Mouse (Mus musculus): ENCODE results near the gene Sulf2.

Sulf2 gene

DNA sequence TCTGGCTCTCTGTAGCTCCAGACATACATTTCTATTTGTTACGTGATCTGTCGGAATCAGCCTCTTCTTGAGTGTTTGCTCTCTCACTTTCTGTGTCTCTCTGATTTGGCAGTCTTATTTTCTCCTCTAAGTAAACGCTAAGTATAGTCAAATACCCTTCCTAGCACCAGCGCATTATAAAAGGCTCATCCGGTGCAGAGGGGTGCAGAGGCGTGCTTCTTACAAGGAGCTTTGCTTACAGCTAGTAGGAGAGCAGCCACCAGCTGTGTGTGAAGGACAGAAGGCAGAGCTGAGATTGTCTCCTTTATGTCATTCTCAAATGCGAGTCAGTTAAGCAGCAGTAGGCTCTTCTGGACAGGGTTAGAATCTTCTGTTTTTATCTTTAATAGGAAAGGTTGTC lies 103.5 kb downstream of the Sulf2 start:
- DNase-seq (ENCODE audit: low spot score) = no peak

DNA sequence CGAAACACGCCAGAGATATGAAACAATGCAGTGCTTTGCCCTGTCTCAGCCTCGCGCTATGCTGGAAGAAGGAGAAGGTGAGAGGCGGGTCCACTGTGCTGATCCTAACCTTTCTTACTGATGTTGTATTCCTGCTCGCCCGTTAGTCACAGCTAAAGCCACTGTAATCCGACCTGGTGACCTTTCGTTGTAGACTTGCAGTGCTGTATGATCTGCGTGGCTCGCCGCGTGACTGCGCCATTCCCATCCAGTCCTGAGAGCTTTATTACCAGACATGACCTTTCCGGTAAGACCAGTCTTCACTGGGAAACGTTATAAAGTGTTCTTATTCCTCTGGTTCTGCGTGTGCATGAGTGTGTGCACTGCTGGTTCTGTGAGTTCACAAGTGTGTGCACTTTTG lies 104.0 kb downstream of the Sulf2 start:
- DNase-seq (ENCODE audit: low spot score) = no peak

DNA sequence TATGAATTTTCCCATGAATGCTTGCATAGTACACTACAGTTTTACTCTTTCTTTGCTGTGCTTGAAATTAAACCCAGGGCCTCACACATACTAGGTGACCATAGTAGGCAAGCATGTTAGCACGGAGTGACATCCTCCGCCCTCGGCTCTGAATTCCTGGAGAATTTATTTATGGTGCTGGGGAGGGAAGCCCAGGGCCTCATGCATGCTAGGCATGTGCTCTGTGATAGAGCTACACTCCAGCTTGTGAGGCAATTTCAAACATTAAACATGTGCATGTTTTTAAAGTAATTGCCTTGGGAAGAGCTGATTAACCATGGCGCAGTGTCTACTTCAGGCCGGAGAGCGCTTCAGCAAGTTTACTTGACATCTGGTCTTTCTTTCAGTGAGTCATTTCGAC lies 106.6 kb downstream of the Sulf2 start:
- DNase-seq (ENCODE audit: low spot score) = no peak

DNA sequence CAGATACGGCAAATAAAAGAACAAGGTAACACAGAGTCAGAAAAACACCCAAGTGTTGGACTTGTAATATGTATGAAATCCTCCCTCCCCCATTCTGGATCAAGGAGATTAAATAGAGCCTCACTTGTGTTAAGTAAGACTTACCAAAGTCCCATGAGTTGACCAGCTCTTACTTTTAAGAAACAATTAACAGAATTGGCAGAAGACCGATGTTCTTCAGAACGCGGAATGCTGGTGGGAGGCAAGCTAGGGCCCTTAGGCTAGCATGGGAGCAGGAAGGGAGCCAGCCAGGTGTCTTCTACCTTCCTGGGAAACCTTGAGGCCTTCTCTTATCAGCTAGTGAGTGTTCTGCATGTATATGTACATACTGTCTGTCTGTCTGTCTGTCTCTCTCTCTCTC lies 107.5 kb downstream of the Sulf2 start:
- no peak for DNase-seq (ENCODE audit: low spot score)

DNA sequence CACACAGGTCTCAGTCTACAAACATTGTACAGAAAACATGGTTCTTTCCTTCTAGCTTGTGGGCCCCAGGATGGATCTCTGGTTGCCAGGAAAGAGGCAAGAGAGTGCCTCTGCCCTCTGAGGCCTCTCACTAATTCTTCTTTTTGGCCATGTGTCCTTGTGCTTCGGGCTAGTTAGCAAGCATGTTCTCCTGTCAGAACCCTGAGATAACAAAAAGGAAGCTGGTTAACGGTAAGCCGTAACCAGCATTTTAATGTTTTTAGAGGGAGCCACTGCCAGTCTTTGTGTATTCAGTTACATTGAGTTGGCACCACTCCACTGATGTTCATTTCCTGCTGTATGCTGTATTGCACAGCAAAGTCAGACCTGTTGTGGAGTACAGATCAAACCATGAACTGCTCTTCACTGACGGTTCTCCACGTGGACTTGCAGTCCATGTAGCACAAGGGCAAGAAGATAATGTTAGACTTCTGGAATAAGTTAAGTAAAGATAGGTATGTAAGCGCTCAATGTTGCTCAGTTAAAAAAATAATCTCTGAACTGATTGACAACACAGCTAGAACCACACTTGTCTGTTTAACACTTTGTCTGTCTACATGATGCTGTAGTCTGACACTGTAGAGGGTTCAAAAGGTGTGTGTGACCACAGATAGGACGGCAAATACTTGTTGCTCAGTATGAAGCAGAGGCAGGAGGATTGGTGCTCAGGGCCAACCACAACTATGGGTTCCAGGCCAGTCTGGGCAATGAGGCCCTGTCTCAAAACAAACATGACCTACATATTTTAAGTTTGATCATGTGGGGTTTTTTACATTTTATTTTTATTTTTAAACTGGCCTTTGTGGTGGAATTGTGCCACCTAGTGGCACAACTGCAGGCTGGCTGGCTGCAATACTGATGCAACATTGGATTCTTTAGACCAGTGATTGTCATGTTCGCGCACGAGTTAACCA lies 109.6 kb downstream of the Sulf2 start:
- DNase-seq (ENCODE audit: low spot score) = peak; percentile 34

DNA sequence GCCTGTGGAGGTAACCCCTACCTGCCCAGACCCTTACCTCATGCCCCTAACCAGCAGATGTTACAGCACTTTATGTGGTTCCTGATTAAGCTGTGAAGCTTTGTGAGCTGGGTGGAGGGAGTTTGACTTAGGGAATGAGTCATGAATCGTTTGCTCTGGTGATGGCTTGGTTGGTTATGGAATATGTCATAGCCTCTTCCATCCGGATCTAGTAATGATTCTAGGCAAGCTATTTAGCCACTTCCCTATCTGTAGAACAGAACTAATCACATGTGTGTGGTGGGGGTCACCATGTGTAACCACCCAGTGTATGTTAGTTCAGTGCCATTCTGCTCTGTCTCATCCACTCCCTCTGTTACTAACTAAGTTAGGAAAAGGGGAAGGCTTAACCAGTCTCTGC lies 110.5 kb downstream of the Sulf2 start:
- no peak for DNase-seq (ENCODE audit: low spot score)

DNA sequence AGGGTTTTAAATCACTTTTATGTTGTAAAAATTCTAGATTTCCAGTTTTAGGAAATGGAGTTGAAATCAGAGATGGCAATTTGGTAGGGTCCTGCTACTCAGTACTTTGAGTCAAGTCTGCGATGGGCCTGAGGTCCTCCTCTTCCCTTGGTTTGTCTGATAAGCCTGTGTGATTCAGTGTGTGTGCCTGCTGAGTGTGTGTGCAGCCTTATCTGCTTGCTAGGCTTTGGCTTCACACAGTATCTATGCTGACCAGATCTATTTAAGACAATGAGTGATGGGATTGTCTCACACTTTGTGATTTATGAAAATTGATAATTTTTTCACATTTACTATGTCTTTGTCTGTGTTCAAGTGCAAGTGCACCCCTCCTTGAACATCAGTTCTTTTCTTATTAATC lies 112.9 kb downstream of the Sulf2 start:
- DNase-seq (ENCODE audit: low spot score) = no peak

DNA sequence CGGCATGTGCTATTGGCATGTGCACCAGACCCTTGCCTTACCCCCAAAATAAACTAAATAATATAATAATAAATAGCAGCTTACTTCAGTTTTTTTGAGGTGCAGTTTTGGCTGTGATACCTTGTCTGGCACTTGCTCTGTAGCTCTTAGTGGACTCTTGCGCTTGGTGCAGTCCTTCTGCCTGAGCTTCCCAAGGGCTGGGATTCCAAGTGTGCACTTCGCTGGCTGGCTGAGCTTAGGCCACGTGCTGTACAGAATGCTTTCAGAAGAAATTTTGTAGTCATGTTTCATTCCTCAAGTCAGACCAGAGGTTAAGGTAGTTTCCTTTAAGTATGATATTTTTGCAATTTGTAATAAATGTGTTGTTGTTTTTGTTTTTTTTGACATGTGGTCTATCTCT lies 115.8 kb downstream of the Sulf2 start:
- no peak for DNase-seq (ENCODE audit: low spot score)

DNA sequence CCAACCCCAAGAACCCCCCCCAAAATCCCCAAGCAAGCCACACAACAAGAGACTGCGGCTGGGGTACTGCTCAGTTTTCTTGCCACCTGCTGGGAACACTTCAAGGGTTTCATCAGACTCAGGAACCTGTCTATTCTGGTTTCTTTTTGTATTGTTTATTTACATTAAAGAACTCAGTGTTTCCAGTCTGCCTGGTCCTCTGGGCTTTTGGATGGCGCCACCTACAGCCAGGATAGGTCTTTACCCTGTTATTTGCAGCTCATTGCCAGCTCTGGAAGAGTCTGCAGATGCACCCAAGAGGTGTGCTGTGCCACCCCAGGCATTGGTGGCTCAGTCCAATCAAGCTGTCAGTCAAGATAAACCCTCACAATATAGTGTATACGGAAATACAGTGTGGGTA lies 119.7 kb downstream of the Sulf2 start:
- peak; percentile 82 for DNase-seq (ENCODE audit: low spot score)

DNA sequence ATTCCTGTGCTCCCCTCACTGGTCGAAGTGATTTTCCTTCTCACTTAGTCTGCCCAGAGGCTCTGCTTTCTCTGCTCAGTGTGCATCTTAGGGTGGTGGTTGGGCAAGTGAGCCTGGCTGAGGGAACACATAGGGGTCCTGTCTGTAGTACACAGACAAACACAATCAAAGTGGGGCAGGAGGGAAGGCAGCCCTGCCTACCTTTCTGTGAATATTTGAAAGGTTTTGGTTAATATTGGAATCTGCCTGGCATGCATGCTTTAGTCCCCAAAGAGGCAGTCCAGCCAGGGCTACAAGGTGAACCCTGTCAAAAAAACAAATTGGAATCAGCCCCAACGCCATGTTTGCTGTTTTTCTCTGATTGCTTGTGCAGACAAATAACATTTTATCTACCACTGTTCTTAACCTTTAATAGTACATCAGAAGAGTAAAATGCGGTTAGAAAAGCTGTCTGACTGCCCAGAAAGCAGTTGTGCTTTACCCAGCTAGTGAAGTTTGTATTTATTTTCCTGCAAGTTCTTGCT lies 120.4 kb downstream of the Sulf2 start:
- DNase-seq (ENCODE audit: low spot score) = no peak

DNA sequence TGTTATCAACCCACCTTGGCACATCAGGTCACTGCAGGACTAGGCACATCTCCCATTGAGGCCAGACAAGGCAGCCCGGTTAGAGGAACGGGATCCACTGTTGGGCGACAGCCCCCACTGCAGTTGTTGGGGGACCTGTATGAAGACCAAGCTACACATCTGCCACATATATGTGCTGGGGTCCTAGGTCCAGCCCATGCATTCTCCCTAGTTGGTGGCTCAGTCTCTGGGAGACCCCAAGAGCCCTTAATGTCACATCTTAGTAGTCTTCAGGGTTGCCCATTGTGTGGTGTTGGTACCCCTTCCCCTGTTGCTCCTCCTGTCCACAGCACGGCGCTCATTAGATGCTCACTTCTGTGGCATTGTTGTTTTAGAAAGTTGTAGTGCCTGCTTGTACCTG lies 122.8 kb downstream of the Sulf2 start:
- DNase-seq (ENCODE audit: low spot score) = no peak

DNA sequence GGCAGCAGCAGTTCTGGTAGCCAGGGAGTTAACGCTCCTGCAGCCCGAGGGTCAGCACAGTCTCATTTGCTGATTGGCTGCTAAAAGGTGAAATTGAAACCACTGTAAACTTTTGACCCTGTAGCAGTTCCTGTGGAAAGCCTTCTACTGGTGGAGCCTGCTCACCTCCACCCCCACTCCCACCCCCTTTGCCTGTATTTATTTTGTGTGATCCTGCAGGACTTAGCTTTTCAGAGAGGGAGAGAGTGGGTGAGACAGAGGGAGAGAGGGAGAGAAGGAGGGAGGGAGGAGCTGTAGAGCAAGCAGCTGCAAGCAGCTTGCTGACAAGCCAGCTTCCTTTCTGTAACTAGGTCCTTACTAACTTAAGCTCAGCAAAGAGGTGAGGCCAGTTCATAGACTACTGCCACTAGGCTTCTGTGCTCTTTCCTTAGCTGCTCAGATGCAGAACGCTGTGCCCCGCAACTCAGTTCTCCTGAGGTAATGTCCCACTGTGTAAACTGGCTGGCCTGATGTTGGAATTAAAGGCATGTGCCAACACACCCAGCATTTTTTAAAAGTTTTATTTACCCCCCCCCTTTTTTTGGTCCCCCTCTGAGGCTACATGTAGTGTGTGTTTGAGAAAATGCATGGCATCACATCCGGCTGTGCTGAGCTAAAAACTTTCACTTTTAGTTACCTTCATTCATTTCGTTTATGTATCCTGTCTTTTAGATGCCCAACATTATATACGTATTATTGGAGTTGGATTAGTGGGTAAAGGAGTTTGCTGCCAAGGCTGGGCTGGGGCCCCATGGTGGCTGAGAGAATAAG lies 124.1 kb downstream of the Sulf2 start:
- DNase-seq (ENCODE audit: low spot score) = peak; percentile 42

DNA sequence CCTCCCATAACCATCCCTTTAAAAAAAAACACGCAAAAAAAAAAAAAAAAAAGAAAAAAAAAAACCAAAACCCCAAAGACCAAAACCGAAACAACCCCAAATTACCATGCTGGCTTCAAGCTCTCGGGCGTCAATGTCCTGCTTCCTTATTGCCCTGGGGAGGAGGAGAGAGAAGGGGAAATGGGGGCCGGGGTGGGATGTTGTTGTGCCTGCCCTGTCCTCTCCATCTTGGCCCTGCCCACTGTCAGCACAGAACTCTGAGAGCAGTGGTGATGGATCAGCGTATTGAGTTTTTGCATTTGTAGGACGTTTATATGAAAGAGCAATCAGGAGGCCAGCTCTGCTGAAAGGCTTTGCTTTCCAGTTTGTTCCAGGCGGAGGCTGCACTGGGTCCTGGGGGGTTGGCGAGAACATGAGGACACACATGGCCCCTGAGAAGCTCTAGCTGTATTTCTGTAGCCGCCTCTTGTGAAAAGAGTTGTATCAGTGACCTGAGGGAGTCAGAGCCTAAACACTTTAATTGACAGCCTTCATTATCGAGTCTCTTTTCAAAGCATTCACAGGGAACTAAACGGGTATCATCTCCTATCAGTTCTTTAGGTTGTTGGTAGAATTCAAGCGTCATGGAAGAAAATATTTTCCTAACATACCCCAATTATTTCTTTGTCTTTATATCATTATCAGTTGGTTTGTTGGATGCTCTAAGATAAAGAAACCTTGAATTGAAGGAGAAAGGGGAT lies 125.0 kb downstream of the Sulf2 start:
- peak; percentile 15 for DNase-seq (ENCODE audit: low spot score)

DNA sequence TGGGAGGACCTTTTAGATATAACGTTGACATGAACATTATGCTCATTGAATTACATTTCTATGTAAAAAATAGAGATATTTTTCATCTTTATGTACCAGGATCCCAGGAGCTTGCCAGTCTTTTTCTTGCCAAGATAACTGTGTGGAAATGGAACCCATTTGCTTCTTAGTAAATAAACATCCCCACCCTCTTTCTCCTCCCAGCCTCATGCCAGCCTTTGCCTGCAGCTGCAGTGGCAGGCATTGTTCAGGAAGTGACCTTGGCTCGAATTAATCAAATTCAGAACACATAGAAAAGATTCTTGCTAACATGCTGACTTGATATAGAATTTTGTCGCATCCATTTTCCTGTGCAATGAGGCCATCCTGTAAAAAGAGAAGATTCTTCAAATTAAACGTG lies 126.2 kb downstream of the Sulf2 start:
- no peak for DNase-seq (ENCODE audit: low spot score)

DNA sequence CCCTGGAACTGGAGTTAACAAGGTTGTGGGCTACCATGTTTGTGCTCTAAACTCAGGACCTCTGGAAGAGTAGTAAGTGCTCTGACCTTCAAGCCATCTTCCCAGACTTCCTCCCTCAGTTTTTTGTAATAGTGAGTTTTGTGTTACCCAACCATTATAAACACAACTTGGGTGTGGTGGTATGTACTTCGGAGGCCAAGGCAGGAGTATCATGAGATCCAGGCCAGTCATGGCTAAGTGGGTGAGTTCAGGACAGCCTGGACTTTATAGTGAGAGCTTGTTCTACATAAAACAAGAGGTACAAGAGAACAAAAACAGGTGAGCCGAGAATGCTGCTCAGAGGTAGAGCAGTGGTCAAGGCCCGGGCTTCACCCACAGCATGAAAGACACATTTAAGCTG lies 127.6 kb downstream of the Sulf2 start:
- DNase-seq (ENCODE audit: low spot score) = no peak

DNA sequence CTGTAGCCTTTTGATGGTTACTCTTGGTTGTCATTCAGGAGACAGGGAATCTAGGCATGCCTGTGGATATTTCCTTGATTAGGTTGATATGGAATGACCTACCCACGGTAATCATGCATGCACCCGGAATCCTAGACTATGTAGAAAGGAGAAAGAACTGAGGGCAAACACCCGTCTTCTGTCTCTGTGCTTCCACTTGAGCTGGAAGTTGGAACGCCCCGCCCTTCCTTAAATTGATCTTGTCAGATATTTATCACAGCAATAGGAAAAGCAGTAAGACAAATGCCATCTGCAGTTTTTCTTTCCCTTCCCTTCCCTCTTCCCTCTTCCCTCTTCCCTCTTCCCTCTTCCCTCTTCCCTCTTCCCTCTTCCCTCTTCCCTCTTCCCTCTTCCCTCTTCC lies 129.5 kb downstream of the Sulf2 start:
- DNase-seq (ENCODE audit: low spot score) = no peak

DNA sequence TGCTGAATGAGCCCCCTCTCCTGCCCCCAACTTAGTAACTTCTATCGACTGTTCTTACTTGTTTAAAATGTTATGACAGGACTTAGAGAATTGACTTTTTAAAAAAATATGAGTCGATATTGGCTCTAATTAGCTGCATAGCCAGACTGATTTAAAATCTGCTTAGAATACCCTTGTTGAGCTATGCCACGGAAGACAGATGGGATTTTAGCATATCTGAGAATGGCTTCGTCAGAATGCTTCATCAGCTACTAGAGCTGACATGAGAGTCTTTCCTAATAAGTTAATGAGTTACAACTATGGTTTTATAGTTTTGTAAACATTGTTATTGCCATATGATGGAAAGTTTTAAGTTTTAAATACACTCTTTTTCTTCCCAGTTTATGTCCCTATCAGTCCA lies 130.8 kb downstream of the Sulf2 start:
- DNase-seq (ENCODE audit: low spot score) = no peak

DNA sequence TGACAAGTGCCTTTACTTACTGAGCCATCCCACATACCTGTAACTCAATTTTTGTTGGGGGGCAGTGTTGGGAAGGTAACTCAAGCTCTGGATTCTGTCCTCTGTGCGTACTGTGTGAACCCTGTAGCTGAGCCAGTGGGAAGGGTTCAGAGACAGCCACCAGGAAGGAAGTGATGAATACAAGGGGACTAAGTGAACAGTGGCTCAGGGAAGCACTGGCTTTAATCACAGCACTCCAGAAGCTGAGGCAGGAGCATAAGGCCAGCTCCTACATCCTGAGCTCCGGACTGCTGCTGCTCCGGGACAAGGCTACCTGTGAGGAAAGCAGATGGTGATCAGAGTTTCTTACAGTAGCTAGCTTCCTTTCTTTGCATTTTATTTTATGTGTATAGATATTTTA lies 131.4 kb downstream of the Sulf2 start:
- DNase-seq (ENCODE audit: low spot score) = no peak

Data from T-cell, adult 2 months (primary cell).